Mouse (Mus musculus): Measurements from ENCODE around the gene St6galnac4. TPM values are rescaled to one million over a fixed set of nuclear protein-coding genes. Genes with fewer than 3 reads are reported as not detected.

The St6galnac4 gene
- total RNA-seq, 1 experiment from 2014 or later: 28.8 TPM

- ATAC-seq (replicated peaks; ENCODE audit: low read depth, poor library complexity, severe bottlenecking): no peak
These were observed 10.8 kb downstream of the St6galnac4 start for GRCm38 (mm10) chr2:32597699-32598098.

DNA sequence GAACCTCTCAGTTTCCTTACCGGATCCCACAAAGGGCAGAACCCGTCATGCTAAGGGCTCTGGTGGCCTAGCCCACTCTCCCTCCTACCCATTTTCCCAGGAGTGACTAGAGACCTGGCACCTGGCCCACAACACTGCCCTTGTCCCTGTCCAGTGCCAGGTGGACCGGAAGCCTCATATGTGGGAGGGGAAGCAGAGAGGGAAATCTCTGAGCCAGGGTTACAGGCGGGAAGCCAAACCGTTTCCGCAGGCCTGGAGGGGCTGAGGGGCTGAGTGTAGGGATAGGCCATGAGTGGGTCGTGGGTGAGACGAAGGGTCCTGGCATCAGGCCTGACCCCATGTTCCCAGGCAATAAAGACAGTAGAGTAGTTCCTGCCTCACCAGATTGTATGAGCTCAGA lies 11.6 kb downstream of the St6galnac4 start:
- ATAC-seq (replicated peaks; ENCODE audit: low read depth, poor library complexity, severe bottlenecking): no peak

DNA sequence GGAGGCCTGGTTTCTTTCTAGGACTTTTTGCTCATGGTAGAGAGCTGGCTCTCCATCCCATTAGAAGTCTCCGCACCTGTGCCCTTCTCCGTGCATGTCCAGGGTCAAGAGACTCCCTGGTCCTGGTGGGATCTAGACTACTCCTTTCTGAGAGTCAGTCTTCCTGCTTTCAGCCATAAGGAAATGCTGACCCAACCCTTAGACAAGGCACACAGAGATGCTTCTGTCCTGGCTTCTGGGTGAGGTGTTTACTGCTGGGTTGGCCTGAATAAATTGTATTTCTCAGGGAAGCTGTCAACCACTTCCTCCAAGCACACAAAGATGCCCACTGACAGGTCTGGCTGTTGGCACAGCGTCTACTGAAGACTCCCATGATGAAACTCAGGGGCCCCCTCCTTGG lies 12.5 kb downstream of the St6galnac4 start, which contains the start of gene St6galnac6:
St6galnac6 (plus strand) TSS at position 301 of the 400 bp plus-strand sequence.
- no peak for ATAC-seq (replicated peaks; ENCODE audit: low read depth, poor library complexity, severe bottlenecking)

GRCm38 (mm10) chr2:32601417-32602065 lies 14.6 kb downstream of the St6galnac4 start:
- peak; percentile 28; the same call in 1 of the 2 replicates for ATAC-seq (replicated peaks; ENCODE audit: low read depth, poor library complexity, severe bottlenecking)

- ATAC-seq (replicated peaks; ENCODE audit: low read depth, poor library complexity, severe bottlenecking): peak; percentile 67
These were observed 15.7 kb downstream of the St6galnac4 start for GRCm38 (mm10) chr2:32602600-32603054.

- no peak for ATAC-seq (replicated peaks; ENCODE audit: low read depth, poor library complexity, severe bottlenecking)
These were observed 17.7 kb downstream of the St6galnac4 start for GRCm38 (mm10) chr2:32604631-32605030.

DNA sequence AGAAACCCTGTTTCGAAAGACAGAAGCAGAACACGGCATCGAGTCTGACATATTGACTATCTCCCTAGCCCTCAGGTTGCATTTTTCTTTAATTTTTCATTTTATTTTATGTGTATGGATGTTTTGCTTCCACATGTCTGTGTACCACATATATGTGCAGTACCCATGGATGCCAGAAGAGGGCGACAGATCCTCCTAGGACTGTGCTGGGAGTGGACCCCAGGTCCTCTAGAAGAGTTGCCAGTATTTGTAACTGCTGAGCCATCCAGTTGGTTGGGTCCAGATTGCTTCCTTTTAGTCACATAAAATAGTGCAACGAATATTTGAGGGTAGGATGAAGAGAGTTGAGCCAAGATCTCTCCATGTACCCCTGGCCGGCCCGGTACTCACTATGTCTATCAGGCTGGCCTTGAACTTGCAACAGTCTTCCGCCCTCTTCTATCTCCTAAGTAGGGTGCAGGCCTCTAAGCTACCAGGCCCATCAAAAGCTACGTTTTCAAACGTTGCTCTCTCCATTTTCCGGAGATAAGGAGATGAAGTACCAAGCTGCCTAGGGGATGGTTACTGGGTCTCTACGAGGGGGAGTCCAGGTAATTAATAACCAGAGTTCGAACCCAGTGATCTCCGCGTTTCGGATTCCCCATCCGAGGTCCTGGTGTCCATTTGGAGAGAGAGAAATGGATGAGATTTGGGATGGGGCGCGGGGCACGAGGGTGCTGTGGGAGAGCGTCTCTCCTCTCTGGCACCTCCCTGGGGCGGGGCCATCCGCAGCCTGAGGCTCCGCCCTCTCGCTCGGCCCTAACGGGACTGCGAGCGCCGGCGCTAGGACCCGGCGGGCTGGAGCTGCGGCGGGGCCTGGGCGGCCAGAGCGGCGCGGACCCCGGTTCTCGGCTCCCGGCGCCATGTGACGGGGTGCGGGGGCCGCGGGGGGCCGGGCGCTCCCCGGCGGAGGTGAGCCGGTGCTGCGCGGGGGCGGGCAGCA lies 19.6 kb downstream of the St6galnac4 start:
- peak; percentile 48 for ATAC-seq (replicated peaks; ENCODE audit: low read depth, poor library complexity, severe bottlenecking)

DNA sequence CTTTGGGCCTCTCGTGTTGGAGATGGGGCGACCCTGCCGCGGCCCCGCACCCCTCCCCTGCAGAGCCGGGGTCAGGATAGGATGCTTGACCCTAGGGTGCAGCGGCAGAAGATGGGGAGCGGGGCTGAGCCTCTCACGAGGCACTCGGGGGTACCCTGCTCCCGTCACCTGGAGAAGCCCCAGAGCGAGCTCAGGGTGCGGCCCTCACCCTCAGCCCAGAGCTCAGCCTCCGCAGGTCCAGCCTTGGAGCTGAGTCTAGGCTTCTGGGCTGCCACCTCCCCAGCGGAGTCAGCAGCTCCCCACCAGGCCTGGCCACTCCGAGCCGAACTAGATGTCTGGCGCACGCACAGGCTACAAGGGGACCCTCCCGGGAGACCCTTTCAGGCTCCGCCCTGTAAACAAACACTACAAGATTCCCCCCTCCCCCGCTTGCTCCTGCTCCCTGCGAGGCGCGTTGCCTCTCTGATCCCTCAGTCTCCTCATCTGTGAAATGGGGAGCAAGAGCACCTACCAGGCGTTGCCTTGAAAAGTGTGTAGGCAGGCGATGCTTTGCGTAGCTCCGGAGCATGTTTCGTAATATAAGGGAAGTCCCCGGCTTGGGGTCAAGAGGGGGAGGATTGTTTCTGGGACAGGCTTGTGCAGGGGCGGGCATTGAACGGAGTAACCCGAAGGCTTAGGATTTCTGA lies 20.5 kb downstream of the St6galnac4 start:
- peak; percentile 19 for ATAC-seq (replicated peaks; ENCODE audit: low read depth, poor library complexity, severe bottlenecking)

GRCm38 (mm10) chr2:32608141-32608777 lies 21.4 kb downstream of the St6galnac4 start:
- peak; percentile 72 for ATAC-seq (replicated peaks; ENCODE audit: low read depth, poor library complexity, severe bottlenecking)

DNA sequence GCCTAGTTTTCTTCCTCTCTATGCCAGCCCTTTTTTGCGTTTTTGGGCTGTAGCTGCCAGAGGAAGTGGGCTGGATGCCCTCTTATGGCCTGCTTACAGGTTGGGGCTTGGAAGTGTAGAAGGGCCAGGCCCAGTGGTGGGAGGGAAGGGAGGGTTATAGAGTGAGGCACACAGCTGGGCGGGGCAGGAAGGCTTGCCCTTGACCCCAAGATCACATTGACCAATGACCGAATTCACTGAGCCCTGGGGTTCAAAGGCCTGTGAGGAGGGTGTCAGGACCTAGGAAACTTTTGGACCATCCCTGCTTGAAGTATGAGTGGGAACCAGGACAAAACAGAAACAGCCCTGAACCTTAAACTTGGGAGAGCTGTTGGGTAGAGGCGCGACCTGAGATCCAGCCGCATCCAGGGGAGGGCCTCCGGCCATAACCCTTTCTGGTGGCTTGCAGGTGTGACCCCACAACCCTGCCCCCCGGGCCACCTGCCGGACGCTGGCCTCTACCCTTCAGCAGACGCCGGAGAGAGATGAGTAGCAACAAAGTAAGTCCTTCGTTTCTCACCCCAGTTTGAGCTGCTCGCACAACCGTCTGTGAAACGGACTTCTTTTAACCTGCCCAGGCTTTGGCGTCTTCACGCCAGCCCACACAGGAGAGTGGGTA lies 22.0 kb downstream of the St6galnac4 start:
- ATAC-seq (replicated peaks; ENCODE audit: low read depth, poor library complexity, severe bottlenecking): no peak; the same call in none of the 2 replicates

- no peak for ATAC-seq (replicated peaks; ENCODE audit: low read depth, poor library complexity, severe bottlenecking)
These were observed 23.8 kb downstream of the St6galnac4 start for GRCm38 (mm10) chr2:32610610-32611229.

- no peak for ATAC-seq (replicated peaks; ENCODE audit: low read depth, poor library complexity, severe bottlenecking)
These were observed 25.4 kb downstream of the St6galnac4 start for GRCm38 (mm10) chr2:32612274-32612673.

DNA sequence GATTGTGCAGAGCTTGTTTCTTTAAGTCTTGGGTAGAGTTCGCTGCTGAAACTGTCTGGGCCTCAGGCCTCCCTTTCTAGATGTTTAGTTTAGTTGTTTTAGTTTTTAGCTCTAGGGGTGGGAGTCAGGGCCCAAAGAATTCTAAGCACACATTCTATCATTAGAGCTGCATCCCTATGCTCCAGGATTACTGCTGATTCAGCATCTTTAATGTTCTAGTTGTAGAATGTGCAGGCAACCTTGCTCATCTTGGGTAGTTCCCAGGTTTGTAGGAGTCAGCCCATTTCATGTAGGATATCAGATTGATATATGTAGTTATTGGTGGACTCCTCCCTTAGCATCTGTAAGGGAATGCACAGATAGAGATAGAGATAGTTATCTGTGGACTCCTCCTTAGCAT lies 30.2 kb downstream of the St6galnac4 start:
- no peak for ATAC-seq (replicated peaks; ENCODE audit: low read depth, poor library complexity, severe bottlenecking)

DNA sequence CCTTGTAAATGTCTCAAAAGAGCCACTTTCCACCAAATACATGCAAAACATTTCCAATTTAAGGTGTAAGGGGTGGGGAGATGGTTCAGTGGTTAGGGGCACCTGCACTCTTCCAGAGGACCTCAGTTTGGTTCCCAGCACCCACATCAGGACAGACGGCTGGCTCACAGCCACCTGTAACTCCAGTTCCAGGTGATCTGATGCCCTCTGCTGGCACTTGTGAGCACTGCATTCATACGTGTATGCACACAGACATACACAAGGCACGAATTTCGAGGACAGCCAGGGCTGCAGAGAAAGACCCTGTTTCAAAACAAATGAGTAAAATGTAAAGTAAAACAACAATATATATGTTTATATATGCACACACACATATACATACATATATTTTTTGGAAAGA lies 30.7 kb downstream of the St6galnac4 start:
- no peak for ATAC-seq (replicated peaks; ENCODE audit: low read depth, poor library complexity, severe bottlenecking)

- ATAC-seq (replicated peaks; ENCODE audit: low read depth, poor library complexity, severe bottlenecking): no peak
These were observed 31.2 kb downstream of the St6galnac4 start for GRCm38 (mm10) chr2:32618051-32618450.

GRCm38 (mm10) chr2:32620682-32621516 lies 34.0 kb downstream of the St6galnac4 start:
- ATAC-seq (replicated peaks; ENCODE audit: low read depth, poor library complexity, severe bottlenecking): peak; percentile 56

GRCm38 (mm10) chr2:32621517-32621859 lies 34.6 kb downstream of the St6galnac4 start, which contains the start of gene Ak1:
Ak1 (plus strand) TSS chr2:32621758.
- ATAC-seq (replicated peaks; ENCODE audit: low read depth, poor library complexity, severe bottlenecking): peak; percentile 12; the same call in 1 of the 2 replicates

Data from common myeloid progenitor, adult 5-6 weeks (primary cell).